Mouse (Mus musculus): ENCODE measurements around the gene Cltc. TPM values are rescaled to one million over a fixed set of nuclear protein-coding genes. Genes with fewer than 3 reads are reported as not detected.

Cltc gene
- polyA plus RNA-seq, 1 experiment = 453 TPM

GRCm38 (mm10) chr11:86692546-86692945, 64.8 kb downstream of the Cltc start:
- no peak overlapping the region for H3K4me3 ChIP-seq (ENCODE audit: low read depth, low read length)

GRCm38 (mm10) chr11:86691956-86692355, 65.4 kb downstream of the Cltc start:
- Histone ChIP-seq H3K9me3 (replicated peaks; ENCODE audit: control insufficient read depth, insufficient read depth, low read length, poor library complexity, severe bottlenecking) (no peaks in the 10 kb centered on the region), H3K4me3 (ENCODE audit: low read depth, low read length) (no peak overlapping the region), H3K27ac (ENCODE audit: insufficient read depth, low read length) (no peak overlapping the region), H3K4me1 (ENCODE audit: control insufficient read depth, insufficient read depth, low read length) (no peaks in the 10 kb centered on the region), H3K36me3 (ENCODE audit: control insufficient read depth, insufficient read depth, low read length, poor library complexity, severe bottlenecking) (peaks cover 74% of the 10 kb centered on the region), H3K9ac (ENCODE audit: low read depth, poor library complexity, severe bottlenecking) (no peak overlapping the region), H3K27me3 (ENCODE audit: control insufficient read depth, insufficient read depth, low read length, poor library complexity, severe bottlenecking) (no peaks in the 10 kb centered on the region)
- TF ChIP-seq CTCF (IDR thresholded peaks at IDR 0.05; ENCODE audit: low read depth, low read length) (no peak), EP300 (IDR thresholded peaks at IDR 0.05; ENCODE audit: insufficient read depth, low read depth, low read length) (no peak), POLR2A (IDR thresholded peaks at IDR 0.05; ENCODE audit: insufficient read depth, low read length) (no peak)

More at GRCm38 (mm10) chr11:86692546-86692945, 64.8 kb downstream of the Cltc start:
- no peaks in the 10 kb centered on the region for H3K27me3 ChIP-seq (ENCODE audit: control insufficient read depth, insufficient read depth, low read length, poor library complexity, severe bottlenecking)
- no peaks in the 10 kb centered on the region for H3K4me1 ChIP-seq (ENCODE audit: control insufficient read depth, insufficient read depth, low read length)
- H3K36me3 ChIP-seq (ENCODE audit: control insufficient read depth, insufficient read depth, low read length, poor library complexity, severe bottlenecking) = peaks cover 76% of the 10 kb centered on the region
- no peaks in the 10 kb centered on the region for H3K9me3 ChIP-seq (replicated peaks; ENCODE audit: control insufficient read depth, insufficient read depth, low read length, poor library complexity, severe bottlenecking)
- no peak for TF ChIP-seq CTCF (IDR thresholded peaks at IDR 0.05; ENCODE audit: low read depth, low read length)
- TF ChIP-seq POLR2A (IDR thresholded peaks at IDR 0.05; ENCODE audit: insufficient read depth, low read length) = no peak
- TF ChIP-seq EP300 (IDR thresholded peaks at IDR 0.05; ENCODE audit: insufficient read depth, low read depth, low read length) = no peak
- no peak overlapping the region for H3K9ac ChIP-seq (ENCODE audit: low read depth, poor library complexity, severe bottlenecking)
- H3K27ac ChIP-seq (ENCODE audit: insufficient read depth, low read length) = no peak overlapping the region

DNA sequence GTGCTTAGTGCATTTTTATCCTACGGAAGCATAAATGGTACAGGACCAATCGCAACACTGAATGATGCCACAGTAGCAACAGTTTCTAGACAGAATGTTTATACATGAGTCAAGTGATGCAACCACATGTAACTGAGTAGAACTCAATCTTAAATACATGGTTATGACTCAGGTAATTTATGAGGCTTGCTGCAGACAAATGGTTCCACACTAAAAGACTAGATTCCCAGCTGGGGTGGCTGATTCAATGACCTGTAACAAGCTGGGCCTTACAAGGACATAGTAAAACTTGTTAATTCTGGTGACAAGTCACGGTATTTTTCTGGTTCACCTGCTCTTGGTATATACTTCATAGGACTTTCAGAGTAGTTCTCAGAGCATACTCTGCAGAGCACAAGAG, 65.9 kb downstream of the Cltc start:
- Histone ChIP-seq H3K4me3 (ENCODE audit: low read depth, low read length) (no peak overlapping the region), H3K9me3 (replicated peaks; ENCODE audit: control insufficient read depth, insufficient read depth, low read length, poor library complexity, severe bottlenecking) (no peaks in the 10 kb centered on the region), H3K4me1 (ENCODE audit: control insufficient read depth, insufficient read depth, low read length) (no peaks in the 10 kb centered on the region), H3K36me3 (ENCODE audit: control insufficient read depth, insufficient read depth, low read length, poor library complexity, severe bottlenecking) (peaks cover 71% of the 10 kb centered on the region), H3K27me3 (ENCODE audit: control insufficient read depth, insufficient read depth, low read length, poor library complexity, severe bottlenecking) (no peaks in the 10 kb centered on the region), H3K27ac (ENCODE audit: insufficient read depth, low read length) (no peak overlapping the region), H3K9ac (ENCODE audit: low read depth, poor library complexity, severe bottlenecking) (no peak overlapping the region)
- TF ChIP-seq EP300 (IDR thresholded peaks at IDR 0.05; ENCODE audit: insufficient read depth, low read depth, low read length) (no peak), CTCF (IDR thresholded peaks at IDR 0.05; ENCODE audit: low read depth, low read length) (no peak), POLR2A (IDR thresholded peaks at IDR 0.05; ENCODE audit: insufficient read depth, low read length) (no peak)

DNA sequence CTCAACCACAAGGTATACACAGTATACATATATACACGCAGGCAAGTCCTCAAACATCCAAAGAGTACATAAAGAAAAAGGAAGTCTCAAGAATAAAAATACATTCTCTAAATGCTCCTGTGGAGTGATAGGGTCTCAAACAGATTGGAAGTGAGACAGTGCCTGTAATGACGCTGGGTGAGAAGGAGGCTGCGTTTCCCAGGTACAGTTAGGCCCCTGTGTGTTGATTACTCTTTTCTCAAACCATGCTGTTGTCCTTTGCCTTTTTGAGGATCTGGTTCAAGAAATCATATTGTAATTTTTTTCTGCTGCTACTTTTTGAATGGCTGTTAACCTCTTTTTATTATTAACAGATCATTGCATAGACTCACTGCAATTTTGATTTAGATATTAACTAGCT, 67.0 kb downstream of the Cltc start:
- H3K9ac ChIP-seq (ENCODE audit: low read depth, poor library complexity, severe bottlenecking) = no peak overlapping the region

GRCm38 (mm10) chr11:86685366-86685765, 72.0 kb downstream of the Cltc start:
- H3K27me3 ChIP-seq (ENCODE audit: control insufficient read depth, insufficient read depth, low read length, poor library complexity, severe bottlenecking) = no peaks in the 10 kb centered on the region
- H3K9me3 ChIP-seq (replicated peaks; ENCODE audit: control insufficient read depth, insufficient read depth, low read length, poor library complexity, severe bottlenecking) = no peaks in the 10 kb centered on the region
- no peak overlapping the region for H3K4me3 ChIP-seq (ENCODE audit: low read depth, low read length)
- TF ChIP-seq CTCF (IDR thresholded peaks at IDR 0.05; ENCODE audit: low read depth, low read length) (no peak), EP300 (IDR thresholded peaks at IDR 0.05; ENCODE audit: insufficient read depth, low read depth, low read length) (no peak), POLR2A (IDR thresholded peaks at IDR 0.05; ENCODE audit: insufficient read depth, low read length) (no peak)
- peak overlapping the region; percentile 92; the same call in 1 of the 2 replicates for H3K9ac ChIP-seq (ENCODE audit: low read depth, poor library complexity, severe bottlenecking)
- no peak overlapping the region for H3K27ac ChIP-seq (ENCODE audit: insufficient read depth, low read length)
- no peaks in the 10 kb centered on the region for H3K4me1 ChIP-seq (ENCODE audit: control insufficient read depth, insufficient read depth, low read length)
- peaks cover 30% of the 10 kb centered on the region for H3K36me3 ChIP-seq (ENCODE audit: control insufficient read depth, insufficient read depth, low read length, poor library complexity, severe bottlenecking)

More for the DNA sequence above, 67.0 kb downstream of the Cltc start:
- H3K4me1 ChIP-seq (ENCODE audit: control insufficient read depth, insufficient read depth, low read length) = no peaks in the 10 kb centered on the region
- no peak overlapping the region for H3K4me3 ChIP-seq (ENCODE audit: low read depth, low read length)
- TF ChIP-seq POLR2A (IDR thresholded peaks at IDR 0.05; ENCODE audit: insufficient read depth, low read length) (no peak), CTCF (IDR thresholded peaks at IDR 0.05; ENCODE audit: low read depth, low read length) (no peak), EP300 (IDR thresholded peaks at IDR 0.05; ENCODE audit: insufficient read depth, low read depth, low read length) (no peak)
- H3K36me3 ChIP-seq (ENCODE audit: control insufficient read depth, insufficient read depth, low read length, poor library complexity, severe bottlenecking) = peaks cover 65% of the 10 kb centered on the region
- no peak overlapping the region for H3K27ac ChIP-seq (ENCODE audit: insufficient read depth, low read length)
- H3K9me3 ChIP-seq (replicated peaks; ENCODE audit: control insufficient read depth, insufficient read depth, low read length, poor library complexity, severe bottlenecking) = no peaks in the 10 kb centered on the region
- H3K27me3 ChIP-seq (ENCODE audit: control insufficient read depth, insufficient read depth, low read length, poor library complexity, severe bottlenecking) = no peaks in the 10 kb centered on the region

DNA sequence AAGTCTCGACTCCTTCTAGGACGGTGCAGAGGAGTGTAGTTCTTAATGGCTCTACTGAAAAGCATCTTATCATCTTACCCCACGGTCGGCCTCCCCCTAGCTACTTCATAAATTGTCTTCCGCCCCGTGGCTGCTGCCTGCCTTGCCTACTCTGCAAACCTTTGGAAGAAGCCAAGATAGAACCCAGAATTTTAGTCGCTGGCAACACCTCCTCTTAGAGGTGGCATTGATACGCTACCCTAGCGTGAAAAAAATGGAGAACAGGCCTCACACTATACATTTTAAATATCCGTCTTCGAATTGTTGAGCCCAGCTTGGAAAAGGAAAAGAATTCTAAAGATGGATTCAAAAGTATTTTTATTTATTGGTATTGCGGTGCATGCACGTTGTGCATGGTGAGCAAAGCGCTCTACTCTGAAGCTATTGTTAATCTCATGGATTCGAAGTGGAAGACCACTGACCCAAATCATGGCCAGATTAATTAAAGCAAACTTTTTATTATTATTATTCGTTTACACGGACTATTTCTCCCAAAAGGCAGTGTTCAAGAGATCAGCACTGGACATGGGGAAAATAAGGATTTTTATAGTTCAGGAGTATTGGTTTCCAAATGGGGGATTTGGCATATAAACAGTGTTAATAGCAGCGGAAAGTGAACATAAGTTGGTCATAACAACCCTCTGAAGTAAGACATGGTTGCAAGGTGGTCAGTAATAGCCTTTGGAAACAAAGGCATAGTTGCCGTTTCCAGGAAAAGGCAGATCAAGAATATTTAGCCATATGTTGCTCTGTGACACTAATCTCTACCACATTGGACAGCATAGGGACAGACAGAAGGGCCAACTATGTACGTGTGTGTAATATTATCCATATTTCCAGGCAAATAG, 73.0 kb downstream of the Cltc start:
- H3K27me3 ChIP-seq (ENCODE audit: control insufficient read depth, insufficient read depth, low read length, poor library complexity, severe bottlenecking) = no peaks in the 10 kb centered on the region
- H3K27ac ChIP-seq (ENCODE audit: insufficient read depth, low read length) = peak overlapping the region; percentile 85
- H3K9me3 ChIP-seq (replicated peaks; ENCODE audit: control insufficient read depth, insufficient read depth, low read length, poor library complexity, severe bottlenecking) = no peaks in the 10 kb centered on the region
- H3K9ac ChIP-seq (ENCODE audit: low read depth, poor library complexity, severe bottlenecking) = peak overlapping the region; percentile 92
- peaks cover 20% of the 10 kb centered on the region for H3K36me3 ChIP-seq (ENCODE audit: control insufficient read depth, insufficient read depth, low read length, poor library complexity, severe bottlenecking)
- no peaks in the 10 kb centered on the region for H3K4me1 ChIP-seq (ENCODE audit: control insufficient read depth, insufficient read depth, low read length)
- H3K4me3 ChIP-seq (ENCODE audit: low read depth, low read length) = peak overlapping the region; percentile 99
- no peak for TF ChIP-seq POLR2A (IDR thresholded peaks at IDR 0.05; ENCODE audit: insufficient read depth, low read length)
- TF ChIP-seq CTCF (IDR thresholded peaks at IDR 0.05; ENCODE audit: low read depth, low read length) = no peak
- no peak for TF ChIP-seq EP300 (IDR thresholded peaks at IDR 0.05; ENCODE audit: insufficient read depth, low read depth, low read length)
